Mouse (Mus musculus) megakaryocyte, embryonic 14.5 days (primary cell): ENCODE measurements at regions not wholly inside any gene's neighbourhood (a gene's known extent, or its start where the extent isn't known, plus 50 kb on each side); places are given as distances from the start of the nearest gene placed in this dataset.

Experiments used
- H3K27me3 ChIP-seq: replicated peaks from 2 replicates; pipeline ENCODE3; 2012; ENCODE audit warnings: inconsistent platforms
- H3K36me3 ChIP-seq: replicated peaks from 2 replicates; pipeline ENCODE3; 2012; ENCODE audit warnings: low read length, inconsistent platforms, mixed read lengths
- H3K4me1 ChIP-seq: 2 replicates; pipeline ENCODE4 v1.6.1; 2012; ENCODE audit warnings: inconsistent platforms
- H3K4me3 ChIP-seq: replicated peaks from 2 replicates; pipeline ENCODE3; 2012; ENCODE audit warnings: moderate library complexity, mild to moderate bottlenecking, inconsistent platforms
- H3K9me3 ChIP-seq: 2 replicates; pipeline ENCODE4 v1.6.1; 2012; ENCODE audit warnings: inconsistent platforms
- FLI1 ChIP-seq: IDR thresholded peaks from 2 replicates; pipeline ENCODE4 v1.6.1; 2012; ENCODE audit warnings: low read length, inconsistent platforms, mixed read lengths
- GATA1 ChIP-seq: IDR thresholded peaks from 3 replicates; pipeline ENCODE4 v1.6.1; 2012; ENCODE audit warnings: mixed read lengths, low read length, inconsistent platforms, borderline replicate concordance

DNA sequence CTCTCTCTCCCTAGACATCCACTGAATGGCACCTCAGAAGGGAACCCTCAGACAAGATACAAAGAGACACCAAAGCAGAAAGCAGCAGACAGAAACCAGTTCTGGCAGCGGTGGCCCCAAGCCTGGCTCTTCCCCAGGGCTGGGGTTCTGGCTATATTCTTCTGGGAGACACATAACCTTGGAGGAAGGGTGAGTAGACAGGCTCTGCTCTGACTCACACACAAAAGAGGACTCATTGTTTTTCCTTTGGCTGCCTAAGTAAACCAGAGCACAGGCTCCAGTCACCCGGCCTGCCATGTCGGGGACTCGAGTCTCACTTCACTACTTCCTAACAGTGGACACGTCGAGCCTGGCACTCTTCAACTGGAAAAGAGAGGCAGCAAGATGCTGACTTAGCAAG, 55.8 kb upstream of the Arntl start:
- Histone ChIP-seq H3K4me3 (no peak overlapping the region), H3K4me1 (peaks cover 12% of the 10 kb centered on the region), H3K9me3 (0 out of 2 replicates have a peak, but pooled peaks cover 6% of the 10 kb centered on the region), H3K27me3 (peaks cover 65% of the 10 kb centered on the region), H3K36me3 (no peaks in the 10 kb centered on the region)
- TF ChIP-seq GATA1 (no peak), FLI1 (no peak)

DNA sequence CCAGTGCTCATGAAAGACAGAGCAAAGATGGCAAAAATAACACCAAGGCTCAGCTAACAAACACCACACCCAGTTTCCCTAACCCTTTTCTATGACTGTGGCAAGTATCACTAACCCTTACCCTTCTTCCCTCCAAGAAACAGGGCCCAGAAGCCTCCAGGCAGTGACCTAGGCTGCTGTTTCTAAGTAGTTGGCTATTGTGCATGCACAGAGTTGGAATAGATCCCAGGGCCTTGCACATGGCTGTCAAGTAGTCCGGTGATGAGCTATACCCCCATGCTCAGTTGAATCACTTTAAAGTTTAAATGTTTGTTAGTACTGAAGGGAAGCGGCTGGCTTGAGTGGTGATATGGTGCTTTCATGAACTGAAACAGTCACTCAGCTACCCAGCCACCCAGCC, 53.9 kb upstream of the Arntl start:
- TF ChIP-seq FLI1 (no peak), GATA1 (no peak)
- H3K4me3 ChIP-seq = no peak overlapping the region
- H3K27me3 ChIP-seq = peaks cover 54% of the 10 kb centered on the region
- no peaks in the 10 kb centered on the region for H3K4me1 ChIP-seq
- no peaks in the 10 kb centered on the region for H3K36me3 ChIP-seq
- H3K9me3 ChIP-seq = 0 out of 2 replicates have a peak, but pooled peaks cover 6% of the 10 kb centered on the region

DNA sequence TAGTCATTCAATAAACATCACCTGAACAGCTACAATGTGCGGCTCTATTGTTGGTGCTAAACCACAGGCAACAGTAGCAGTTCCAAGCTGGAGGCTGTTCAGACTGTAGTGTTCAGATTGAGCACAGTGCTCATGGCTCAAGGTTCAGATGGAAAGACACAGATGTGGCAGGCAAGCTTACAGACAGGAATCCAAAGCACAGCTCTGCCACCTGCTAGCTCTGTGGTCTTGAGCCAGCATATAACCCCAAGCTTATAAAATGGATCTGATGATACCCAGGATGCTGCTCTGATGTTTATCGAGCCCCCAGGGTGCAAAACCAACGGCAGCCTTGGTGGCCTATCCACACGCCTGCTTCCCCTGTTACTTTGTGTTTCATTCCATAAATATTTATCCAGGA, 53.2 kb upstream of the Arntl start:
- no peaks in the 10 kb centered on the region for H3K36me3 ChIP-seq
- TF ChIP-seq FLI1 = no peak
- TF ChIP-seq GATA1 = no peak
- no peaks in the 10 kb centered on the region for H3K4me1 ChIP-seq
- H3K9me3 ChIP-seq = 0 out of 2 replicates have a peak, but pooled peaks cover 6% of the 10 kb centered on the region
- H3K27me3 ChIP-seq = peaks cover 52% of the 10 kb centered on the region
- H3K4me3 ChIP-seq = no peak overlapping the region

DNA sequence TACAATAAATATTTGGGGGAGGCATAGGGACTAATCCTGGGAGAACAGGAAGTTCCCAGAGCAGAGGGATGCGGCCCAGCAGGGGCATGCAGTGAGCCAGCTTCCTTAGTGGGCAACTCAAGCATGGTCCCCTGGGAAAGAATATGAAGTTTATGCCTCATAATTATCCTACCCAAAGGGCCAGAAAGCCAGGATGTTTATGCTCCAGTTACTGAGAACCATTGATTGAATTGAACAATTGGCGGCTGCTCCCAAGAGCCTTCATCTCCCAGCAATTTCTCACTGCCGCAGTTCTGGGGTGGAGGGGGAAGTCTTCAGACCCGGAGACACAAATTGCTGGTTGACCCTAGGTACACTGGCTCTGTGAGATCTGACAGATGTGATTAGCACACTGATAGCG, 50.9 kb upstream of the Arntl start:
- no peaks in the 10 kb centered on the region for H3K9me3 ChIP-seq
- peaks cover 39% of the 10 kb centered on the region for H3K27me3 ChIP-seq
- no peak overlapping the region for H3K4me3 ChIP-seq
- H3K4me1 ChIP-seq = no peaks in the 10 kb centered on the region
- TF ChIP-seq GATA1 = no peak
- TF ChIP-seq FLI1 = no peak
- no peaks in the 10 kb centered on the region for H3K36me3 ChIP-seq

DNA sequence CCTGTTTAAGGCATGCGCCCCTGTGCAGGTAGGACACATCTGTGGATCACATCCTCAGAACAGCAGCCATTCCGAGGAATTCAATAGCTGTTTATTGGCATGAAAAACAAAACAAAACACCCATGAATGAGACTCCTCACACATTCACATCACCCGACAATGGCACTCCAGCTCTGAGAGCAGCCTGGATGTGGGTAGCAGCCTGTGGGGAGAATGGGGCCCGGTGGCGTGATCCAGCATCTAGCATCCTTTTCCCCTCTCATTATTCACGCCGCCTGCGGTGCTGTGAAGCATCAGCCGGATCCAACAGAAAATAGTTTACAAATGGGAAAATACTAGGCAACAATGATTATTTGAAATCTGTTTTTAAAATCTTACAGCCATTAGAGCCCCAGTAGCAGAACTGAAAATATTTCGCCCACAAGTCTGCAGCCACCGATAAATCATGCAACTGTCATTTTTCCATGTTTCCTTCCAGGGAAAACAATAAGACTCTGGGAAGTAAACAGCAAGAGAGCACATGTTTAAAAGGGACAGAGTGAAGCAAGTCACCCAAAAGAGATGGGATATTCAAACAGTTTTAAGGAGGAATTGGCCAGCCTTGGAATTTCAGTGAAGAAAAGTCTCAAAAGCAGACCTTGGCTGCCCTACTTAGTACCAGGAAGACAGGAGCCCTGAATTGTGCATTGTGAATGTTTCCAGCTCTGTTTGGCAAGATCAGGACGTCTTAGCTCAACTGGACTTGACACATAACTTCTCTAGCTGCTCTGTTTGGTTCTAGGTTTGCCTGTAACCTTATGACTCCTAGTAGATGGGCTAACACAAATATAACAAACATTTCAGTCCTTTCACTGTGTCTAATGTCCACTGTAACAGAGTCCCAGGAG, 50.2 kb upstream of the Arntl start:
- TF ChIP-seq FLI1 (no peak), GATA1 (no peak)

More for the DNA sequence above, 50.2 kb upstream of the Arntl start:
- no peaks in the 10 kb centered on the region for H3K9me3 ChIP-seq
- H3K27me3 ChIP-seq = peaks cover 35% of the 10 kb centered on the region
- H3K4me1 ChIP-seq = no peaks in the 10 kb centered on the region
- H3K4me3 ChIP-seq = no peak overlapping the region
- H3K36me3 ChIP-seq = no peaks in the 10 kb centered on the region
